Mouse (Mus musculus): ENCODE data around the gene Tcf20.
A peak's percentile ranks its signal among the peaks of the same experiment; 100 is the strongest.

Tcf20 gene

DNA sequence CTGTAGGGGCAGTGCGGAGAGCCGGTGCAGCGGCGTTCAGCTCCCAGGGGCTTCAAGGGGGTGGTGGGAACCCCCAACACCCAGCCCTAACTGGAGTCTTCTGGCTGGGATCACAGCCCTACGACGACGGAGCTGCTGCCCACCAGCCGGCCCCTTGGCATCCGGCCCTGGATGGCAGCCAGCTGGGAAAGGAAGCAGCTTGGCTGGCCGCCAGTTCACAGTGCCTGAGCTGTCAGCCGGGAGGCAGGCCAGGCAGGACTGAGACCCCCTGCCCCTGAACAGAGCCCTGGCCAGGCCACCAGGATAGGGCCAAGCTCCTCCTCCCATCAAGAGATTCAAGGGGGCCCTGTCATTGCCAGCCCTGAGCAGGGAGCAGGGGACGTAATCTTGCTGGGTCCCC is 65.6 kb downstream of the Tcf20 start:
- peak; percentile 40 for DNase-seq

DNA sequence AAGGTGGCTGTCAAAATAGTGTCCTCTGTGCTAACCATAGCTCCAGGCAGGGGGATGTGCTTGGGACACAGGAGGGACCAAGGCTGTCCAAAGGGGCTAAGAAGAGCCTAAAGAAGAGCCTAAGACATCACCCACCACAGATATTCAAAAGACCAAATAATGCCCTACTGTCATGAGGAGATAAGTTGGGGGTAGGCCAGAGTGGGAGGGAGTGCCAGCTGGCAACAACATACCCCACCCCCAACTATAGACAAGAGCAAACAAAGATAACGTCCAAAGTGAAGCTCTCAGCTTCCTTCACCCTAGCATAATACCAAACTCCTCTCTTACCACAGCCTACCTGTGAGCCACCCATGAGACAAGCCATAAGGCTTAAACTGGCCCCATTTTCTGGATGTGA is 66.1 kb downstream of the Tcf20 start:
- DNase-seq: no peak

DNA sequence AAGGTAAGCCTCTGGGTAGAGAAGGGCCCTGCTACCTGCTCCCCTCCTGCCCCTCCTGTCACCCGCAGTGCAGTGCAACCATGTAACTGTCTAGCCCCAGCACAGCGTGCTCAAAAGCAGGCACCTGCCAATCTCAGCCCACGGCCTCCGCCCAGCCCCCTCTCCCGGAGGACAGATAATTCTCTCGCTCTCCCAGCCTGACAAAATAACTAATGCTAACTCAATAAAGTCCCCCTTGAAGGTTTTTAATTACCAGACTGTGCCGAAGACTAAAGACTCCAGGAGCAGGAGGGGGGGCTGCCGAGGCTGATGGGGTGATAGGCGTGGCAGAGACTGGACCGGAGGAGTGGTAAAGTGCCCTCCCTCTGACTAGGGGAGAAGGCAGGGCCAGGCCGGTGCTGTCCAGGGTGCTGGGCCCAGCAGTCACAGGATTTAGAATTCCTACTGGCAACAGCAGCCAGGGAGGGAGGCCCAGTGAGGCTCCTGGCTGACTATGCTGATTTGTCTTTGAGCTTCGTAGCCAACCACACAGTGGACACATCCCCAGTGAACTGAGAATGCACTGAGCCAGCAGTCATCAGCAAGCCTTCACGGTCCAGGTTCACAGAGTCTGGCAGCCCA is 66.7 kb downstream of the Tcf20 start:
- no peak for DNase-seq

DNA sequence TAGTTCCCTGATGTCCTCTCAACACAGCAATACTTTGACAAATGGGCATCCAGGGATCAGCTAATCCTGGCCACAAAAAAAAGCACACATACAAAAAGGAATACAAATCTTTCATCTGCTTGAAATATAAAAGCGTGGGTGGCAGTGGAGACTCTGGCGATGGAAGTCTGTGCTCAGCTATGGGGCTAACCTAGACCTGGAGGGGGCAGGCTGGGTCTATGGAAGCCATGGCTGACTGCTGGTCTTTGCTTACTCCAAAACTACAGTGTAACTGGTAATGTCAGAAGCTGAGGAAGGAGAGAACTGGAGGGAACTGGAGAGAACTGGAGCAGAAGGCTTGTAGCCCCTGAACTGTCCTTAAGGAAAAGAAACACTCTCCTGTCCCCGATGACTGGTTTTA is 69.7 kb downstream of the Tcf20 start:
- DNase-seq: no peak

DNA sequence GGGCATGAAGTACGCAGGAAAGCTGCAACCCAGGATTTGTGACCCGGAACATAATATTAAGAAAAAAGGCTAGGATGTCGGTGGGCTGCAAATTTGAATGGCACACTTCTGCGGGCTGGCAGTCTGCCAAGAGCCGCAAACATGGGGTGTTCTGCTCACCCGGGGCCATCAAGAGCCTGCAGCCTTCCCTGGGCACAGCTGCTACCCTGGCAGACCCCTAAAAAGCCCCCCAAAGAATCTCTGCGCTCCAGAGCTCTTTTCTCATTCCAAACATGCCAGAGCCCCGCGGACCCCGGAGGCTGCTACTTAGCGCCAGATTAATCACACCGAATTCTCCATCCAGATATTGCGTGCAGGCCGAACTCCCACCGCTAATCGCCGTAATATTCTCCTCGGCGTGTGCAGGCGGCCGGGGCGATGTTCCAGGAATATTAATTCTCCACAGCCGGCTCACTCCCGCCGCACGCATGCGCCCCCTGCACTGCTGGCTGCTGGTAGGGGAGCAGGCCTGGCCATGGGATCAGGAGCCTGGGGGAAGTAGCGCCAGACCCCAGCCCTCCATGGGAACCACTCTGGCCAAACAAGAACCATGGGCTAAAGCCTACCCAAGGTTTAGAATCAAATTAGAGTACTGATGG is 70.3 kb downstream of the Tcf20 start:
- no peak for DNase-seq

DNA sequence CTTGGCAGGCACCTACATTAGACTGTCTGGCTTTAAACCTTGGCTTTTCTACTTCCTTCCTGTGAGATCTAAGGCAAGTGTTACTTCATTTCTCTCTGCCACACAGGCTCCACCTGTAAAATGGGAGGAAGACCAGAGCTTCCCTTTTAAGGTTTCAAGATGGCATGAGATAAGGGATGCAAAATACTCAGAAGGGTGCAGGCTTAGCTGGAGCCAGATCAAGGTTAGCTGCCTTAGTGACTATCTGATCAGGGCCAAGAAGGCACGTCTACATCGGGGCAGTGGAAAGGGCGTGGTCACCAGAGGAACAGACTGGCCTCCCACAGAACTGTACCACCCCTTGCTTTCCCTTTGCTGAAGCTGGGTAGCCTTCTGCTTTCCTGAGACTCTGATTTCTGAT is 73.2 kb downstream of the Tcf20 start:
- DNase-seq: no peak

DNA sequence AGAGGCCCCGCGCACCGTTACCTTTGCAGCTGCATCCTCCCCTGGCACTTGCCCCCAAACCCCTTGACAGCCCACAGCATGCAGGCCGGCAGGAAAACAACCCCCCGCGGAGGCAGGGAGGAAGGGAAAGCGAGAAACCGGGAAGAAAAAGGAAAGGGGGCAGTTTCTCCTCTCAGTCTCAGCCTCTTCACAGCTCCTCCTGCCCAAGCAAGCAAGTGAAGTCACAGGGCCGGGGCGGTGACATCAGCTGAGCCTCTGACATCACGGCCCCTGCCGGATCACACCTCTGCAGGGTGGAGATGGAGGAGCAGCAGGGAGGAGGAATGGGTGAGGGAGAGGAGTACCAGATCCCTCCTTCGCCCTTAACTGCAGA is 75.7 kb downstream of the Tcf20 start:
- DNase-seq: peak; percentile 51

DNA sequence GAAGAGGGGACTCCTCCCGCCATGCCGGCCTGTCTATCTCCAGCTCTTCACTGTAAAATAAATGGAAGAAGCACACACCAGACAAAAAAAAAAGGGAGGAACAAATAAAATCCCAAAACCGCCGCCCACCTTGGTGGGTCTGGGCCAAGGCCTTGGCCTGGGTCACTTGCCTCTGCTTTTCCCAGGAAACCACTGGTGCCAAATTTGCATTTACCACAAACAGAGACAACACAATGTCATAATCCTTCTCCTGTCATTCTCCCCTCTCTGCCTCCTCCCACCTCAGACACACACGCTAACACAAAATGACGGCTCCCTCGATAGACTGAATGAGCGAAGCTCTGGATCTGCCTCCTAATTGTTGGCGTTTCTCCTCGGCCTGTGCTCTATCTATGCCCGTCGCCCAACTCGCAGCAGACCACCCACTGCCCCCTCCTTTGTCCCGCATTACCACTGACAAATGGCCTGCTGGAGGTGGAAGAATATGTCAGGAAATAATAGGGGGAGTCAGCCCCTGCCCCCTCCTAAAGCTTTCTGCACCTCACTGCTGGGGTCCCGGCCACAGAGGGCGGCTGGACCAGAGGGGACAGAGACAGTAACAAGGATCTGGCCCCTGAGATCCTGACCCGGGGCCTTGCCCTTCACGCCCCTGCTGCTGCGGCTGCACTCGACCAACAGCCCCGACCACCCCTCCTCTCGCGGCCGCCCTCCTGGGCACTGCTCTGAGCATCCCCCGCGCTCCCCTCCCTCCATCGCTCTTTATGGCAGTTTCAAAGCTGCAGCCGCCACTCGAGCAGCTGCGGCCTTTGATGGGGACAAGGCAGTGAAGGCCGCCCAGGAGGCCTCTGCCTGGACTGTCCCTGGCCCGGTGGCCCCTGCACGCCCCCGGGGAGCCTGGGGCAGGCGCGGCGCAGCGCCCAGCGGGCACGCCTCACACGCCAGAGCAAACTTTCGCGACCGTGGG is 76.4 kb downstream of the Tcf20 start:
- no peak for DNase-seq

DNA sequence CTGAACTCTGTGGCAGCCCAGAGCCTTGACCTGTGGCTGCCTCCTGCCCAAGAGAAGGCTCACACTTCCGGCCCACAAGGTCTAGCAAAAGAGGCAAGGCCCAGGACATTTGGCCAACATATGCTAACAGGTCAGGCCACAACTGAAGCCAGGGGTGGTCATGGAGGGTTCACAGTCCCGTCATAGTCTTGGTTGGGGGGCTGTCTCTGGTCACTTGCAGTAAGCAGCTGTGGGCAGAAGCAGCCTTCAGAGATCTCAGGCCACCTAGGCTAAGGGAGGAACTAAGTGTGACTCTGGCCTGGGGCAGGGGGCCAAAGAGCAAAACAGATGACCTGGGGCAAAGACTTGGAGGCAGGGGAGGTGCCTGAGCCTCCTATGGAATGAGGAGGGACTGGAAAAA is 77.1 kb downstream of the Tcf20 start:
- DNase-seq: no peak

DNA sequence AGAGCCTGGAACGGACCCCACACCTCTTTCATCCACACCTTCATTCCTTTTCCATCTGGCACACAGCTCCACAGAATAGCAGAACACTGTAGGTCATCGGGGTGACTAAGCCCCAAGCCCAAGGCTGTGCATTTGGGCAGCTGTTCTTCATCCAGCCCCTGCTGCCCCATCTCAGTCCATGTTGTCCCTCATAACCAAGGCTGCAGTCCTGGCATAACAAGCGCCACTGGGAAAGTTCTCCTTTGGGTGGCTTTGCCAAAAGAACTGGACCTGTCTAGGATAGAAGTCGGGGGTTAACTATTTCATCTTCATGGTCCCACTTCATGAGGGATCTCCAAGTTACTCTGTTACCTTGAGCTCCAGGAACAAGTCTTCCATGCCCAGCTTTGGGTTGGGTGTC is 77.9 kb downstream of the Tcf20 start:
- DNase-seq: no peak

DNA sequence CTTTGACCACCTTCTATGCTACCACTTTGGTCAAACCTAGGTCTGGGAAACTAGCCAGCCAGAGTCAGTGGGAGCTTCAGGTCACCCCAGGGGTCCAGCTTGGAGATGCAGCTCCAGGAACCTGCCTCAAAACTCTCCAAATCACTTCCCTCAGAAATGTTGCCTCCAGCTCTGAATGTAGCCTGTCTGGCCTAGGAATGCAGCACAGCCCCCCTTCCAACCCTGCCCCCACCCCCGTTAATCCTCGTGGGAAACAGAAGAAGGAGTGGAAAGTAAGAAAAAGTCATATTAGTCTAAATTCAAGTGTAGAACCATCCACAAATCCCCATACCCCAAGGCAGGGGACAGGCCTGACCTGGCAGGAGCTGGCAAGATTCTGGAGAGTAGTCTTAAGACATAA is 79.2 kb downstream of the Tcf20 start:
- DNase-seq: no peak

DNA sequence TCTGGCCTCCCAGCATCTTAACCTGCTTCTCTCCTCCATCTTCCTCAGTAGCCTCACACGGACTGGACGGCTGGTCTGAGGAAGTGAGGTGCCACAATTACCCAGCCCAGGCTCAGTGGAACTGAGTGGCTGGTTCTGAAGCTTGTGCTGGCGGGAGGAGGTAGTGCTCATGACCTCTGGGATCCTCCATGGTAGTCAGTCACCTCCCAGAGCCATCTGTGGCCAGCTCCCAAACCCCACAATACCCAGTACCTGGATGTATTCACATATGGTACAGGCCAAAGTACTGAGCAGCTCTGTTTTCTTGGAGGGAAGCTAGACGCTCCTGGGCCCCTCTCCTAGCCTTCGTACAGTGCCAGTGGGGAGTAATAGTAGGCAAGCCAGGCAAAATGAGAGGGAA is 80.4 kb downstream of the Tcf20 start:
- DNase-seq: no peak

DNA sequence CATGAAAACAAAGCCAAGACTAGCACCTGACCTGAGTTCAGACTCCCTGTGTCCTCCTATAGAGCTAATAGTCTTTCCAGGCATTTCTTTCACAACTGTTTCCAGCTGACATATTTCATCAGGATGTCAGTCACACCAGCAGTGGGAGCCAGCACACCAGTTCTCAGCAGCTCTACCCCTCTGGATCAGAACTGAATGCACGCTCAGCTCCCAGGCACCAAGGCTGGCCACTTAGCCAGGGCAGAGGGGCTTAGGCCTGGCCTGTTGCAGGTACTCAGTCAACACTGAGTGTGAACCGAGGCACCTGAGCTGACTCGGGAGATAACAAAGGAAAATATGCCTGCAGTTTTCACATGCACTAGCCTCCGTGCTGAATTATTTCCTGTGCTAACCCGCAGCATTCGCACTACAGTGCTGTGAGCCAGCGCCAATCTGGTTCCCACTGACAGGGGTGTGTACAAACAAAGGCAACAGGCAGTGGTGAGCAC is 81.1 kb downstream of the Tcf20 start:
- no peak for DNase-seq

DNA sequence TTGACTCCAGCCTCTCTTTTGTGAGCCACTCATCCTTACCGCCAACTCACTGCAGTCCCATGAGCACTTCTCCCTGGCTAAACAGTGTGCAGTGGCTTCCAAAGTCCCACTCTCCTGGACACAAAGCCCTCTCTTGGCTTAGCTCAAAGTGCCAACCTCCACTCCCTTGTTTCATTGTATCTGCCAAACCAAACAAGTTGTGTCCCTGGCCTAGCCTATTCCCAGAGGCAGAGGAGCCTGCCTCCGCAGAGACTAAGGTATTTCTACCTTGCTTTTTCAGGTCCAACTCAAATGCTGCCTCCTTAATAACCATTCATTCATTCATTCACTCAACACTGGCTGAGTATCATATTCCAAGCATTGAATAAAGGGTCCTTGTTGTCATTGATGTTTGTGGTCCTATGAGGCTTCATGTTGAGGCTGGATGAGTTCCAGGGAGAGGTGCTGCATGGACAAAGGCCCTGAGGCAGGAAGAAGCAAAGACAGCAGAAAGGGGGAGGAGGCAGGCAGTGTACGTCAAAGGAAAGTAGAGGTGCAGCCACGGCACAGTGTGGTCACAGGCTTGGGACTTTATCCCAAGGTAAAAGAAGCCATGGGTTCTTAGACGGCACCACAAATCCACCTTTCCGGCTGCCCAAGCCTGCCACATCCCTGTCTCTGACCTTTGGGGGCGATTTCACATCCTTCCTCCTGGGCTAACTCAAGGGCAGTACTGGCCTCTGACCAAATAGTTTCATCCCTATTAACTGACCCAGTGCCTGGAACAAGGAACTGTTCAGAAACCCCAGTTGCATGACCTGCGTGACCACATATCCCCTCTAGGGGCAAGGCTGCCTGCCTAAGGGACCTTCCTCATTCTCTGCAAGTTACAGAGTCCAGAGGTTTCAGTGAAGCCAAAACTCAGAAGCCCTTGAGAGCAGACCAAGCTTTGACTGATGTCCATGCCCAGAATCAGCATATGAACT is 82.0 kb downstream of the Tcf20 start:
- DNase-seq: no peak

DNA sequence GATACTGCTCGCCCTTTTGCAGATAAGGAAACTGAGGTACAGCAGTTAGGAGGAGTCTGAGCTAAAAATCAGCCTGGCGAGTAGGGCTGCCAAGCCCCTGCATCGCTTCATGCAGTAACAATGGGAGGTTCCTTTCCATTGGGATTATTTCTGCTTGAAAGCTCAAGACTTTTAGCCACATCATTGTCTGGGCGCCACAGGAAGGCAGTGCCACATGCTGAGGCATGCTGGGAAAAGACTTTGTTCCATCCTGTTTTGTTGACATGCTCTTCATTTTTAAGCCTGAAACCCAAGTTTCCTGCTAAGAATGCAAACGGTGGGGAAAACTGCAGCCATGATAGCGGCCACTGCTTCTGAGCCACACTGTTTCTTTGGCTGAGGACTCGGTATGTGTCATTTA is 83.1 kb downstream of the Tcf20 start:
- DNase-seq: no peak

DNA sequence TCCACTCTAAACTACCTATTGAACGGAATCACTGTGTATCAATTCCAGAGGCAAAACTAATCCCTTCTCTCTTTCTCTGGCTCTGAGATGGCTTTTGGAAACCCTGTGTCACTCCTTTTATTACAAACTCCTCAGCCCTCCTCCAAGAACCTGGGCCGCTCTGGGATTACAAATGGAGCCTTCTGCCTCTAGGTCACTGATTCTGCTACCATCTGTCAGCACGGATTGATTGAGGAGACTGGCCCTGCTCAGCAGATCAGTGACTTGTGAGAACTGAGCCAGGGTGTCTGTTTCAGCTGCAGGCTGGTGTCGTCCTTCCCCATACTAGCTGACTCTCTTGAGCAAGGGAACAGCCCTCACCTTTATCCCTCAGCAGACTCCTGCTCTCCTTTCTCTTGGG is 85.2 kb downstream of the Tcf20 start:
- DNase-seq: no peak

DNA sequence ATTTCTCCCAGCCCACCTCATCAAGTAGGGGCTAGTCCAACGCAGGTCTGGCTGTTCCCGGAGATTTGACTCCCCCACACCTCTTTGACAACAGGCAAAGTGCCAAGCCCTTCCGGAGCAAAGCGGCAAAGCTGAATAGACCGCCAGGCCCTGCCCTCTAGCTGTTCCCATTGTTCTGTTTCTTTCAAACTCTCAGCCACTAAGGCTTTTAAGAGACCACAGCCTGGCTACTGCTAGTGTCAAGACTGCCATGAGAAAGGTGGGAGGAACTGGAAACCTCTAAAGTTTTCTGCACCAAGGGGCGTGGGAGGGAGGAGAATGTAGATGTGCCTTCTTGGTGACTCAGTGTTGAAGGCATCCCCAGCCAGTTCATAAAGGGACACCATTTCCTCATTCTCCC is 86.4 kb downstream of the Tcf20 start:
- no peak for DNase-seq

DNA sequence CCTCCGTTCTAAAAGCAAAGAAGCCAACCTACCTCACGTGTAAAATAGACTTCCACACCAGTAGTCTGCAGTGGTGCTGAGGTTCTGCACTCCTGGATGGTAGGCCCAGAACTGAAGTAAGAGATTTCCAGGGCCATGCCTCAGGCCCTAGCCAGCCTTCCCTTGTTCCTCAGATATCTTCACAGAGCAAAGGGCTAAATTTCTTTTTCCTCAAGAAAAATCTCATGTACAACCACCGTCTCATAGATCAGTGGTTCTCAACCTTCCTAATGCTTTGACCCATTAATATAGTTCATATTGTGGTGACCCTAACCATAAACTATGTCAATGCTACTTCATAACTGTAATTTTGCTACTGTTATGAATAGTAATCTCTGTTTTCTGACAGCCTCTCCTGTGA is 87.3 kb downstream of the Tcf20 start:
- DNase-seq: no peak

DNA sequence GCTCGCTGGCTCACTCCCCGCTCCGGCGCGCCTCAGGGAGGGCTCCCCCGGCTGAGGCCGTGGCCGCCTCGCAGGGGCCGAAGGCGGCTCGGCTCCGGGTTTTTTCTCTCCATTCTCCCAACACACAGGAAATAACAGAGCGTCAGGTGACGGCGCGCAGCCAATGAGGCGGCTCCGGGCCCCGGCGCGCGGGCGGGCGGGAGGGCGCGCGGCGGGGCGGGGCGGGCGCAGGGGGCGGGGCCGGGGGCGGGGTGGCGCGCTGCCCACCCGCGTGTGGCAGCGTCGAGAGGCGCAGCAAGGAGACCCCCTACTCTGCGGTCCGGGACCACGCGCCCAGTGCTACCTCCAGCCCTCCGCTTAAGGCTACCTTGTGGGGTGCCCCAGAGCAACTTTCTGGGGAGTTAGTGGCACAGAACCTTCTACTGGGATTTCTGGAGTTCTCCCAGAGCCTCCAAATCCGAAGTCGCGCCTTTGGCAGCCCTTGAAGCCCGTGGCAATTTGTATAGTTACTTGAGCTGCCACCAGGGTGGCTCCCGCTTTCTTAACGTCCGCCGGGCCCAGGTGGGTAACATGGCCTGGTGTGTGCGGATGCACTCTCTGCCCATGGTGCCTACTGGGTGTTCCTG is 87.9 kb downstream of the Tcf20 start:
- peak; percentile 86 for DNase-seq

DNA sequence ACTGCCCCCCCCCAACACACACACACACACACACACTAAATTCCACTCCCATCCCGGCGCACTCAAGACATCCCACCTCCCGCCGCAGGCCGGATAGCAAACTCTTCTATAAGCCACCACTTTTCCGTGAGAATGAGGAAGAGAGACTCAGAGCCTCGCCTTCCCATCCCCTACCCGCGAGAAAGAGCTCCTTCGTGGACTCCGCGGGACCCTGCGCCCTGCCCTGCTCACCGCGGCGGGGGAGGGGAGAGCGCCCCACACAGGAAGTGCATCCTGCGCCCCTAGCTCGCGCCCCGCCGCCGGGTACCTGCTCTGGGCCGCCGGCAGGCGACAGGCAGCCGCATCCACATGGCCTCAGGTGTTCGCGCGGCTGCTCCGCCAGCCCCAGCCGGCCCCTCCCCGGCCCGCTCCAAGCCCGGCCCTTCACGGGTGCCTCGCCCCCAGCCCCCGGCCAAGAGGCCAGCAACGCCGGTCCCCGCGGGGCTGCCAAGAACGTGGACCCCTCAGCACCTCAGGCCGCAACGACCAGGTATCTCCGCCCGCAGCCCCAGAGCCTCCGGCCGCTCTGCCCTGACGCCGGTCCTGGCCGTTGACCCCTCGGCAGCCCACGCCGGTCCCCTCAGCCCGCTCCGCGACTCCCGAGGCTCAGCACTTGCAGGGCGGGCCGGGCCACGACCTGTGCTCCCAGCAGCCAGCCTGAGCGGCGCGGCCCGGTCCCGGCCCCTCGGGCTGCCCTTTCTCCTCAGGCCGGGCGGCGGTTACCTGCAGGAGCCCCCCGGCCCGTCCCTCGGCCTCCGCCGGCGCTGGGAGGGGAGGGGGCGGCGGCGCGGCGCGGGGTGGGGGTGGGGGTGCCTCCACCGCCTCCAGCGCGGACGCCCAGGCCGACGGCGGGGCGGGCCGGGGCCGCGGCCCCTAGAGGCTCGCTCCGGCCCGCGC is 88.7 kb downstream of the Tcf20 start:
- DNase-seq: peak; percentile 92

DNA sequence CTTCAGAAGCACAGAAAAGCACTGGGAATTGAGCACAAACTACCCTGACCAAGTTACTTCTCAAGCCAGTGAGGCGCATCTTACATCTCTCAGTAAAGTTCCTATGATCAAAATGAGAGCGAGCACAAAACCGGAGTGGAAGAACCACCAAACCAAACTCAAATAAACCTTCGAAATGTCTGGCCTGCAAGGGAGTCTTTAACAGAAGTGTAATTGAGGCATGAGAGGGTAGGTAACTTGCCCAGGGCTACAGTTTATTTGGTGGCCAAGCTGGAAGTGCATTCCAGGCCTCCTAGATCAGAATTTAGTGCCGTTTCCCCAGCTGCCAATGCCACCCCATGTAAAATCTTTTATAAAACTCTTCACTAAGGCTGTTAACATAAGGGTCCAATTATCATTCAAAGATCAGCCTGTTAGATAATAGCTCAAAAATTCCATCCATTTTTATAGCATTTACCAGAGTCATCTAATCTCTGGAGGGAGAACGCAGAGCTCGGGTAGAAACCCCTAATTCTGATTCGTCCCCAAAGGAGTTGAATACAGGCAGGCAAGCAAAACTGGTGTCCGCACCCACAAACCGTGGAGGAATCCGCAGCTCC is 89.4 kb downstream of the Tcf20 start:
- DNase-seq: no peak

All from thymus, postnatal 25 days (tissue).